Mouse (Mus musculus) telencephalon, adult 2 months (tissue): ENCODE data around the gene Cpa1.
A peak's percentile ranks its signal among the peaks of the same experiment; 100 is the strongest.

Experiments
- DNase-seq: peaks from one replicate; pipeline ENCODE4 v3.0.0-alpha.2; 2011; ENCODE audit warnings: low read depth, low spot score

Gene Cpa1

GRCm38 (mm10) chr6:30620994-30621393 lies 18.0 kb upstream of the Cpa1 start:
- DNase-seq: no peak

DNA sequence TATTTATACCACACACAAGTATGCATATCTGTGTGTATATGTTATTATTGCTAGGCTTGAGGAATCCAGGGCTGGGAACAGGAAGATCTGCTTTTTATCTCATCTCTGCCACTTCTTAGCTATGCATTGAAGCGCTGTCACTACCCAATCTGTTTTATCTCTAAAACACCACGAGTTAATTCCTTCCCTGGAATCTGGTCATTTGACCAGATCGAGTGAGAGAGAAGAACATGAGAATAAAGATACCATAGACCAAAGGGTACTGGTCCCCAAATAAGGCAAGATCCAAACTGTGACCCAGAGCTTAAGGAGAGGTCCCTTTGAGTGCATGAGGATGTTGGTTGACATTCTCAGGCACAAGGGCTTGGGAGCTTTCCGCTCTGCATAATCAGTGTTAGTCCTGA lies 17.0 kb upstream of the Cpa1 start:
- DNase-seq: no peak

GRCm38 (mm10) chr6:30624763-30625162 lies 14.3 kb upstream of the Cpa1 start:
- DNase-seq: no peak

GRCm38 (mm10) chr6:30628152-30628551 lies 10.9 kb upstream of the Cpa1 start:
- no peak for DNase-seq

DNA sequence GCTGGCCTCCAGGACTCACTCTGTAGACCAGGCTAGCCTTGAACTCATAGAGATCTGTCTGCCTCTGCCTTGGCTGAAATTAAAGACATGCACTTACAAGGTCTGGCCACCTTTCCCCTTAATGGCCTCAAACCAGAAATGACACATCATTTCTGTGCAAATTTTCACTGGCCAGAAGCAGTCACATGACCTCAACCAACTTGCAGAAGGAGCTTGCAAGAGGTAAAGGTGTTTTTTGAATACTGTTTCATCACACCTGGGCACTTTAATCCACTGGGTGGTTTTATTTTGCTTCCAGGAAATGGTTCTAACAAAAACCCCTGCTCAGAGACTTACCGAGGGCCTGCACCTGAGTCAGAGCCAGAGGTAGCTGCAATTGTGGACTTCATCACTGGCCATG lies 9.0 kb upstream of the Cpa1 start:
- DNase-seq: no peak

- DNase-seq: no peak
Observed at GRCm38 (mm10) chr6:30635361-30635862, 3.6 kb upstream of the Cpa1 start.

- DNase-seq: no peak
Observed at GRCm38 (mm10) chr6:30636186-30636842, 2.7 kb upstream of the Cpa1 start.

GRCm38 (mm10) chr6:30643694-30644460 lies 4.9 kb downstream of the Cpa1 start:
- DNase-seq: no peak

GRCm38 (mm10) chr6:30644462-30644861 lies 5.4 kb downstream of the Cpa1 start:
- DNase-seq: no peak

DNA sequence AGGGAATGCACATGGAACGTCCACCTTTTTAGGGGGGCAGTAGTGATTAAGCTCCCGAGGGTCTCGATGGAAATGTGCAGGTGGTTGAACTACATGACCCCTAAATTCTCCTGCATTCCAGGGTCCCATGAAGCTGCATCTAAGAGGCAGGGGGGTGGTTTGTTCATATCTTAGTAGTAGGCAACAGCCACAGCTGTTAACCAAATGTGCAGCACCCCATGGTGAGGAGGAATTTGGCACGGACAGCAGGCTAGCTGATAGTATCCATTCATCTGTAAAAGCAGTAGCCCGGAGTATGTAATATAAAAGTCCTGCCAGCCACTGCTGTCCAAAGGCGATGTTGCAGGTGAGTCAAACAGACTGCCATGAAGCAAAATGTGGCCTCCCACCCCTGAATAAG lies 6.4 kb downstream of the Cpa1 start:
- no peak for DNase-seq

DNA sequence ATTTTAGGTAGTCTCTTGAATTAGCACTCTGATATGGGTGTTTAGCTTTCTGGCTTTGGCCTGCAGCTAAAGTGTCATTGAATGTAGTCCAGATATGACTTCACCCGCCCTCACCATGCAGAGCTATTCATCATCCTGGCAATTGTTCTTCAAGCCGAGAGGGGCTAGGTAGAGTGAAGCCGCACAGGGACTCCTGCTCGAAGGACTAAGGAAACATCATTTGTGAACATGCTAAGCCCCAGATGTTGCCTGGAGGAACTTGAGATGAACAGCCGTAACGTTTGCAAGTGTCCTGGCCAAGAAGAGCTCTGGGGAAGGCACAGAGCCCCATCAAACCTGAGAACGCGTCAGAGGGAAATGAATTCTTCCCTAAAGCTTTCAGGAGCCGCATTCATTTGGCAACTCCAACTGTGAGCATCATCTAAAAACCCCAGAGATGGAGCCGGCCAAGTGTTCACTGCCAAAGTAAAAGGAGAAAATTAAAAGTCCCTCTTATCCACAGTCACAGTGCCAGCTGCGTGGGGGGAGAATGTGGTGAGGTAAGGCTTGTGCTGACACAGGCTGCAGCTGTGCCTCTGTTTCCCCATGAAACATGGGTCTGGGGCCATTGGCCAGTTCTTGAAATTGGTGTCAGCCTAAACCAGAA lies 10.8 kb downstream of the Cpa1 start:
- peak; percentile 69 for DNase-seq

DNA sequence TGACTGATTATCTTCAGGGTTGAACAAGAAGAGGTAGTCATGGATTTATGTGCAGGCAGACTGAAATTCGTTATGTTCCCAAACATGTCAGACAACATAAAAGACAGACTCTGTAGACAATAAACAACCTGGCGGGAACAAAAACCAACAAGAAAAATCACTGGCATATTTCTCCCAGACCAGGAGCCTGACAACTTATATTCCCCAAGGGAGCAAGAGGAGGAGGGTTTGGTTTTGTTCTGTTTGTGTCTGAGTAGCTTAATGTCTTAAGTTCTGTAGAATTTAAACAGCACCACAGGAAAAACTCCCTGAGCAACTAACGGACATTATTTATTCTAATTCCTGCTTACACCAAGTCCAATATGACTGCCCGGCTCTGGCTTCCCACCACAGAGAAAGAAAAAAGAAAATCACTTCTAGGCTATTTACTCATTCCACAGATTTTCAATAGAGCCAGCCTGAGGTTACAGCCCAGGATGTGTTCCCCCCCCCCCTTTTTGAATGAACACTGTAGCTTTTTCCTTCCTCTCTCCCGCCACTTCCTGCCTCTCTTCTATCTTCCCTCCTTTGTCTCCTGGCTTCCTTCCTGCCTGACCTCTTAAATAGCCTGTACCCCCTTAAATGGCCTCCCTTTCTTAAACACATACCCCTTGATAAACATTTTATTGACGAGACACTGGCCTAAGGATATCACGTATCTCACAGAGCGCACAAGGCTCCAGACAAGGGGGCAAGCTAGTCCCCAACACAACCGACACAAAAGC lies 13.6 kb downstream of the Cpa1 start:
- DNase-seq: no peak

GRCm38 (mm10) chr6:30653518-30653917 lies 14.5 kb downstream of the Cpa1 start:
- no peak for DNase-seq

- DNase-seq: peak; percentile 27
Observed at GRCm38 (mm10) chr6:30654402-30654859, 15.4 kb downstream of the Cpa1 start.

DNA sequence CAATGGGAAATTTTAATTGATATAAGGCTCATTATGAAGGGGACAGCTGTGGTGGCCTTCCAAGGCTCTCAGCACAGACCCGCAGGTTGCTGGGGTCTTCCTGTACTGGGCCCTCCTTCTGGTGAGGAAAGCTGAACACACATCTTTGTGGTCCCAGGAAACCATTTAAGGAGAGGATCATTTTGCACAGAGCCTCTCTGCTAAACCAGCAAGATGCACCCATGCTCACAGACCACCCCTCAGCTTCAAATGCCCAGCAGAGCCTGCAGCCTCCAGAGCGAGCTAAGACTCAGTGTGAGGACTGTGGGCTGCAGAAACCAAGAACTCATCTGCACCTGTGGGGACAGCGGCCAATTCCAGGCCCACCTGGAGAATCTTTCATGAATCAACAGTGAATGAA lies 15.9 kb downstream of the Cpa1 start:
- no peak for DNase-seq

DNA sequence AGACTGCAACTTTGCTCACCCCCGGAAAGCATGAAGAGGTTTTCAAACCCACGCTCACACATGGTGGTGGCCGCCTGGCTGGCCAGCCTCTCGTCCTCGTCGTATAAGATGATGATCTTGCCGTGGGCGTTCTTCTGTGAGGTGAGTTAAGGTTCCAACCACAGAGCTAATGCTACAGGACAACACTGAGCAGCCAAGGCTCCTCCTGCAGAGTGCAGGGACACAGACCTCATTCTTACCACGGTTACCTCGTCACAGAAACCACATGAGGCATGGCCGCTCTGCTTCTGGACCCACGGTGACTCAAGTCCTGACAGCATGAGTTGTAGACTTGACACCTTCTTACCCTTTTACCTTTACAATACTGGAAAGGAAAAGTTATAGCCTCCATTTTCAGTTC lies 18.3 kb downstream of the Cpa1 start:
- no peak for DNase-seq

DNA sequence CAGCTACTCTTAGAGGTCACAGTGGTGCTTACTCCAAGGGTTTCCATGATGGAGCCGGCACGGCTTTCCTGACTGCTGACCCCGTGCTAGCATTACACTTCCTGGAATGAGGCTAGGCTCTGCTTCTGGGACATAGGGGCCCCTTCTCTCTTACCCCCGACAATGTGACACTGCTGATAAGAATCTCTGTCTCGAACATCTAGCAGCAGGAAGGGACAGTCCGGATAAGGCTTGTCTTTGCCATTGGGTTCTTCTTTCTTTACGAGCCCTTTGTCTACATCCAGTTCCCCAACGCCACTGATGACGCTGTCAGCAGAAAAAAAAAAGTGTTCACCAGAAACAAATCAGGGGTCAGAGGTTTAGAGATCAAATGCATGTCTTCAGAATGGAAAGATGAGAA lies 19.6 kb downstream of the Cpa1 start:
- DNase-seq: no peak

DNA sequence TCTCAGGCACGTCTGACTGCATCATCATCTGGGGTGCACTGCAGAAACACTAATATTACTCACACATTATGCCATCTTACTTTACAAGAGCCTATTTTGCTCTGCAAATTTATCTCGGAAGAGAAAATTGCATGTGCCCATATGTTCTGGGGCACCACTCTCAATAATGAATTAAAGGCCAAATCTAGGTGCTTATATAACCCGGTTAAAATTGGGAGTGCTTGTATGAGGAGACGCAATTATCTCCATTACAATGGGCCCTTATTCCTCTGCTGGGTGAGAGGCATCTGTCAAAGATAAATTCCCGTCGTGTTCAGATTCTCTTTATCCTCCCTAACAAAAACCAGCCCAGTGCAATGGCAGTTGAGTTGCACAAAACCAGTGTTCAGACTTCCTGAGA lies 25.8 kb downstream of the Cpa1 start:
- DNase-seq: peak; percentile 41

DNA sequence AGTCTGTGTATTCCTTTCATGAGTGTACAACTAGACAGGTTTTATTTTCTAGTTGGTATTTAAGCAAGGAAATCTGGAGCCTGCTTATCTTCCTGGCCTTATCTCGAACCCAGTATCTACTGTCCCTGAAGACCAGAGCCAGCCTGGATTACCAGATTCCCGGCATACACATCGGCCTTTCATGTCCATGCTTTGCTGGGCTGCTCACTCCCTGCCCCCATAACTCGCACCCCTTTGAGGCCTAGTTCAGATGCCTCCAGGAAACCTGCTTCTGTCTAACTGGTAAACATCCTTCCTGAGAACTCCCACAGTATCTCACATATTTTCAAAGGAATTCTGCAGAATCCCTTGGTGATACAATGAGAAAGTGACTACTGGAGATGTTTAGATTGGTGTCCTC lies 26.3 kb downstream of the Cpa1 start:
- no peak for DNase-seq

GRCm38 (mm10) chr6:30666043-30666442 lies 27.0 kb downstream of the Cpa1 start:
- no peak for DNase-seq

- no peak for DNase-seq
Observed at GRCm38 (mm10) chr6:30667585-30667984, 28.6 kb downstream of the Cpa1 start.

DNA sequence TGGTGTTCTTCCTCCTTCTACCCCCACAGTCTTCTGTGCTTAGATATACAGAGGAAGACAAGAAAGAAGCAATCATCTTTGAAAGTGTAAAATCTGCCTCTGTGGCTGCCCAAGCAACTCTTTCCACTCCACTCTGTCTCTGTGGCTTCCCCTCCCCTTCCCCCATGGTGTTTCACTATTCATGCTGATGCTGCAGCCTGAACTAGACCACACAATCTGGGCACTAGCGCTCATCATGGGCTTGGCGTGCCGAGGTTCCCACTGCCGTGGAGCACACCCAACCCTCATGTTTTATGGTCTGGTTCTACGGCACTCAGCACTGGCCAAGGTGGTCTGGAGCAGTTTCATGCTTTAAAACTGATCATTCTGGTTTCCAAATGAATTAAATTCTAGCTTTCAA lies 32.7 kb downstream of the Cpa1 start:
- no peak for DNase-seq
